Mouse (Mus musculus) left cerebral cortex, postnatal 25 days (tissue): ENCODE results near the gene Clp1. TPM values are rescaled to one million over a fixed set of nuclear protein-coding genes. Genes with fewer than 3 reads are reported as not detected.
A peak's percentile ranks its signal among the peaks of the same experiment; 100 is the strongest.

Source experiments
- DNase-seq, 2 experiments: peaks; one replicate each; pipeline ENCODE4 v3.0.0; 2022; ENCODE audit warnings: low spot score in 2 of 2, mixed read lengths in 1 of 2
- intact Hi-C: fragments of 180-260 bp; cut with DNase I; formaldehyde crosslinking; loops from one replicate; pipeline ENCODE4 v1.15.1; 2025
- total RNA-seq, 2 experiments: library from RNA; stranded (reverse); gene quantifications; 2 replicates each; pipeline ENCODE4 v1.2.3; 2021

Gene Clp1
- total RNA-seq: 1 to 10 TPM; 8.4 to 9.3 TPM

DNA sequence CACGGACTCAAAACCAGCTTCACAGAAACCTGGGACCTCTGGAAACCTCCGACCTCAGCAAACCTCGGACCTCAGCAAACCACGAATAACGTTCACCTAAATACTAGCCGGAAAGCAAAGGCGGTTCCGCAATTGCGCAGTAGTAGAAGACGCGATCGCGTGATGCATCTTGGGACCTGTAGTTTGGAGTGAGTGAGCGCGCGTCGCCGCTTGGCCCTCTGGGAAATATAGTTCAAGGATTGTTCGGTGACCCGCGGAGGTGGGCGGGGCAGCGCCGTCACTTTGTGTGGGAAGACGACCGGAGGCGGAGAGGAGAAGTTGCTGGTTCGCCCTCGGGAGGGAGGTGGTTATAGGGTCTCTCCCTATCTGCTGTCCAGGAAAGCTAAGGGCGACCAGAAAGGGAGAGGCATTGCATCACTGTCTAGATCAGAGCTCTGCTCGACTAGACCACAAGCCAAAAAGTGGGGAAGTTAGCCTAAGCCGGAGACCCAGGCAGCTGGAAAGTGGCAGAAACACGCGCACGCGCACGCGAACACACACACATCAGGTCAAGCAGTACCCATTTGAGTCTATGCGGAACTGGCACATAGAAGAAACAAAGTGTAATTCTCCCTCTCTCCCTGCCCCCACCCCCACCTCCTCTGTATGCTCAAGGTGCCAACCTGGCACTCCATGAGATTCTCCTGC lies at the start of gene Clp1:
Clp1 (minus strand) TSS at position 179 of the 687 bp plus-strand sequence.
- intact Hi-C loops: loop anchor here (1.0 kb wide), 1 partner anchor 12 kb away; the partner anchor contains the start of gene Zdhhc5

DNA sequence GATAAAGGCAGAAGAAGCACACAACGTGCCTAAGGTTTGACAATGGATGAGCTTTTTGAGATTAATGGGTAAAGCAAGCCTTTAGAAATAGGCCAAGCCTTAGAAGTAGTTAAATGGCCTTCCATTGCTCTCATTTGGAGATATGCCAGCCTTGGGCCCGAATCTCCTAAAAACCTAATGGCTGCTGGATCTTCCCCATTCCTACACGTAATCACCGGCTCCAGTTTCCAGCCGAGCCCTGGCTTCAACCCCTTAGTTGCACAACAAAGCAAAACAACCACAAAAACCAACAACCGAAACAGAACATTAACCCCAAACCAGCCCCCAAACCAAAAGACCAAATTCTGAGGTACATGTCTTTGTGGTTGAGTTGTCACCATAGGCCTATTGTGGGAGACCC lies 48.5 kb upstream of the Clp1 start:
- no peak for DNase-seq
- intact Hi-C loops: no loop called here

More for the DNA sequence above, at the start of gene Clp1:
- DNase-seq: peak; percentile 97 to 99

DNA sequence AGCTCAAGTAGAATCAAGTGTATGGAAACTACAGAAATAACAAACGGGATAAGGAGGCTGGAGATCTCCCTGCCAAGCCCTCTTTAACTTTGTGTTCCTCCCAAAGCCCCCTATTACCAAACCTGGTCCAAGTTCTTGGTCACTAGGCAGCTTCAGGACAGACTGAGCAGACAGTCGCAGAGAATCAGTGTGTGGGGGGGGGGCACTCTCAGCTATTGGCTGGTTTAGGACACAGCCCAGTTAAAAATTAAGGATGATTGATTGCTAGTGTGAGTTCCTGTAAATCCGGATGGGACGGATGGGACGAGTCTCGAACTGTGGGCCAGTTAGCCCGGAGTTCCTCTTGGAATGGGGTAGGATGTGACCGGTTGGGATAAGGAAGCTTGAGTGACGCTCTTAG lies 48.1 kb upstream of the Clp1 start, which contains the start of gene Serping1:
Serping1 (minus strand) TSS at position 204 of the 400 bp plus-strand sequence.
- intact Hi-C loops: no loop called here
- DNase-seq: no peak

DNA sequence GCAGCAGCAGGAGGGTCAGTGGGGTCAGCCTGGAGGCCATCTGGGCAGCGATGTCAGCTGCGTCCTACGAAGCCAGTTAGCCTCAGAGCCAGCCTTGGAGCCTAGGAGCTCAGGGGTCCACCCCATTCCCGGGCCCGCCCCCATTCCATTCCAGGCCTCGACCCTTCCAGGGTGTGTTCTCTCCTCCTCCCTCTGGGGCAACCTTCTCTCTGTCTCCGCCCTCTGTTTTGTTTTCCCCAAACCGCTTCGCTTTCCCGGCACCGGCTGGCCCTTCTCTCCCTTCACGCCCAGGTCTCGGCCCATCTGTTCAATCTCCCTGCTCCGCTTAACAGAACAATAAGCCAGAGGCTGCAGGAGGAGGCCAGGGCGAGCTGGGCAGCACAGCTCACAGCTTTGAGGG lies 47.6 kb upstream of the Clp1 start:
- intact Hi-C loops: no loop called here
- DNase-seq: peak in 1 of 2 experiments; percentile 1

DNA sequence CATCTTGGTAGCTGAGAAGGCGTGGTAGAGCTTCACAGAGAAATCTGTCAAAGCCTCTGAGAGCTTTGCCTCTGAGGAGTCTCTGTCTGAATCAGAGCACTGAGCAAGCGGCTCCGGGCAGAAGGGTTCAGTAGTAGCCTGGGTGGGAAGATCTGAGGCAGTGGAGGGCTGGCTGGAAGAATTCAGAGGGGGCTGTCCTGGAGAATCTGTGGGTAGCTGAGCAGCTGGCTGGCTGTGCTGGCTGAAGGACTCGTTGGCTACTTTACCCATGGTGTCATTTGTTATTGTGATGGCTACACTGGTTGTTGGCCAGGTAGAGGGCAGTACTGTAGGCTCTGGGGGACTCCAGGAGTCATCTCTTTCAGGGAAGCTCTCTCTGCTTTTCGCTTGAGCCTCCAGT lies 46.0 kb upstream of the Clp1 start:
- intact Hi-C loops: no loop called here
- no peak for DNase-seq

DNA sequence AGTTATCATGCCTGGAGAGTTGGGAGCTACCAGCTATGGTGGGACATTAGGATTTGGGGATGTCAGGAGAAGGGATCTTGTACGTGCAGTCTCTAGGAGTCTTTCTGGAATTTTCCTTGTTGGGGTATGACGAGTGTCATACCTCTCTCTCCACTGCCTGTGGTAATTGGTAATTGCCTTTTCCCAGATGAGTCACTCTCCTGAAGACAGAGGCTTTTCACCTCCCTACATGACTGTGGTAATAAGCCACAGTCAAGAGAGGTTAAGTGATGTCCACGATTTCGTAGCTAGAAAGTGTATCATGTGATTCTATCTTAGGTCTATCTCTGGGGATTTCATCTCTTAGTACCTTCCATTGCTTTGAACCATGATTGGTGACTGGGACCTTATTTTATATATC lies 45.3 kb upstream of the Clp1 start:
- DNase-seq: no peak
- intact Hi-C loops: no loop called here

DNA sequence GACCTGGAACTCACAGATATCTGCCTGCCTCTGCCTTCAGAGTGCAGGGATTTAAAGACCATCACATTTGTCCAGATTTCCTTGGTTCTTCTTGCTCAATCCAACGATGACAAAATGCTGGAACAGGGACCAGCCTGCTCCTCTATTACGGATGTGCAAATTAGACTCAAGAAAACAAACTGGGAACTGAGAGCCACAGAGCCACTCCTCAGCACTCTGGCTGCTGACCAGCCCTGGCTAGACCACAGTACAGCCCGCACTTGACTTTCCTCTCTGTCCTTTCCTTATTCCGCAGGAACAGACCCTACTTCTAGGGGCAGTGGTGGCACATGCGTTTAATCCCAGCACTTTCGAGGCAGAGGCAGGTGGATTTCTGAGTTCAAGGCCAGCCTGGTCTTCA lies 43.4 kb upstream of the Clp1 start:
- no peak for DNase-seq
- intact Hi-C loops: no loop called here

DNA sequence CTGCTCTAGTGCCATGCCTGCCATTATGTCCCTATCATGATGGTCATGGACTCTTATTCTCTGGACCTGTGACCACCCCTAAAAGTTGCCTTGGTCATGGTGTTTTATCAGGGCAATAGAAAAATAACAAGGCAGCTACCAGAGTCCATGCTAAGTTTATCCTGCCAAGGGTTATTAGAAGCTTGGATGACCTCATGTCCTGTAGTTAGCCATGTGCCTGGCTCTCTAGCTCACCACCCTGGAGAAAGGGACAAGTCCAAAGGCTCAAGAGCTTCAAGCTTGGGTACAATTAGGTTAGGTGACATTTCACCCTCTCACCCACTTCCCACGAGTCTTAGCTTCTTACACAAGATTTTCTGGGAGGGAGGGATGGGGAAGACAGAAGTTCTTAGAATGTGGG lies 35.7 kb upstream of the Clp1 start:
- no peak for DNase-seq
- intact Hi-C loops: no loop called here

DNA sequence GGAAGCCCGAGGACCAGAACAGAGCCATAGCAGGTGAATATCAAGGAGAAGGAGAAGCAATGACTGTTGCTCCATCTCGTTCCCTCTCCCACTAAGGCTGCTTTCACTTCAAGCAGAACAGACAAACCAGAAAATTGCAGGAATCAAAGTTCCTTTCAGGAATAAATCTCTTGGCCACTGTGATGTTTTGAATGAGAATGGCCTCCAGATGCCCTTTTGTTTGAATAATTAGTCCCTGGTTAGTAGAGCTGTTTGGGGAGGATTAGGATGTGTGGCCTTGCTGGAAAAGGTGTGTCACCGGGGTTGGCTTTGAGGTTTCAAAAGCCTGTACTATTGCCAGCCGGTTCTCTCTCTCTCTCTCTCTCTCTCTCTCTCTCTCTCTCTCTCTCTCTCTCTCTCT lies 35.1 kb upstream of the Clp1 start:
- no peak for DNase-seq
- intact Hi-C loops: no loop called here

DNA sequence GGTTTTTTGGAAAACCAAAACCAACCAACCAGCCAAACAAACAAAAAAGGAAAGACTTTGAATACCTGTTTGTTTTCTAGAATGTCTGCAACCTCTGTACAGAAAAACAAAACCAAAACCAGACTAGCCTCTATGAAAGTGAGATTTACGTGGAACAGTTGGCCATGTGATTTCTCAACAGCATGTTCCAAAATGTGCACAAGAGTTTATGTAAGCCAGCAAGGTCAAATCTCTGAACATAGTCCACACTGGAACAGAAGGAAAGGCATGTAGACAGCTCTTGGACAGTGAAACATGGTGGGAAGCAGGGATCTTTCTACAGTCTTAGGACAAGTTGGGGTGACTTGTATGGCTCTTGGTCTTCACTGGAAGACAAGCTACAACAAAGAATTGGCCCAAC lies 34.7 kb upstream of the Clp1 start:
- intact Hi-C loops: no loop called here
- no peak for DNase-seq

DNA sequence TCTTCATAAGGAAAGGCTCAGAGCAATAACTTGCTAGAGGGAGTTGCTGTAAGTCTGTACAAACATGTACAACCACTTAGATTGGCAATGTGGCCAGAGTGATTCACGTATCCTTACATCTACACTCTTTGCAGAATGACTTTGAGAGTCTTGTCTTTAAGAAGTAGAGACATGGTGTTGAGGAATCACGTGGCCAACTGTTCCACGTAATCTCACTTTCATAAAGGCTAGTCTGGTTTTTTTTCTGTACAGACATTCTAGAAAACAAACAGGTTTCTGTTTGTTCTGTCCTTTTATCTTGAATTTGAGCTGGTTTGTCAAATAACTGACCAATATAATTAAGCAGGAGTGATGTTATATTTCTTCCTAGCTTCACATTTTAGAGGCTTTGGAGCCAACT lies 34.2 kb upstream of the Clp1 start:
- intact Hi-C loops: no loop called here
- DNase-seq: no peak

DNA sequence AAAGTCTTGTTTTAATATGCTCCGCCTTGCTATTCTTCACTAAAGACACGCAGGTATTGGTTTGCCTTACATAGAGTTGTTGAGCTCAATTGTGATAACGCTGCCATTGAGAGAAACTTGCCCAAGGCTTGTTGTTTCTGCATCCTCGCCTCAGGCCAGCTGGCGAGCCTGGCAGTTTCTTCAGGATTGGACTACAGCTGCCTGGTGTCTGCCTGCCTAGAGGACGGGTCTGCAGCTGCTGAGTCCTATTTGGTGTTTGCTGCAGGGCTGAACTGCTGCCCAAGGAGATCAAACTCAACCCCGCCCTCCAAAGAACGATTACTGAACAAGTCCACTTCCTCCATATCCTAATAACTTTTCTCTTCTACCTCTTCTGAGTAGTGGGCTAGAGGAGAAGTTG lies 33.6 kb upstream of the Clp1 start:
- no peak for DNase-seq
- intact Hi-C loops: no loop called here

DNA sequence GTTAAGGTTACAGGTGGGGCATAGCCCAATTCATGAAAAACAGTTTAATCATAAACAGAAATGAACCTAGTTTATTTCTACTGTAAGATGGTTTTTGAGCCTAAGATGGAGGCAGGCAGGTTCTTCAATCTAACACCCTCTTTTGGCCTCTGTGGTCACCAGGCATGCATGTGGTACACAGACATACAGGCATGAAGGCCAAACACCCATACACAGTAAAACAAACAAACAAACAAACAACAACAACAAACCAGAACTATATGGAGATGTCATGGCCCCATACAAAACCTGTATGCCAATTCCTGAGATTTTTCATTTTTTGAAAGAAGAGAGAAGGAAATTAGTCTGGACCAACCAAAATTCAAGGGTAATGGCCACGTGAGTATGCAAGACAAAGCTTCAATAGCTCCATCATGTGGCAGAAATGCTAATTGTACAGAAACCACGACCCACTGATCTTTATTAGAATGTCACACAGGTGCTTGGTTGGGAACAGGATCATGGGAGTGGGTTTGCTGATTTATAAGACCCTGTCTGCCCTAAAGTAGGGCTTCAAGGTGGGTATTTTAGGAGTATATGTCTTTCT lies 31.5 kb upstream of the Clp1 start:
- peak; percentile 43 to 49 for DNase-seq
- intact Hi-C loops: no loop called here

DNA sequence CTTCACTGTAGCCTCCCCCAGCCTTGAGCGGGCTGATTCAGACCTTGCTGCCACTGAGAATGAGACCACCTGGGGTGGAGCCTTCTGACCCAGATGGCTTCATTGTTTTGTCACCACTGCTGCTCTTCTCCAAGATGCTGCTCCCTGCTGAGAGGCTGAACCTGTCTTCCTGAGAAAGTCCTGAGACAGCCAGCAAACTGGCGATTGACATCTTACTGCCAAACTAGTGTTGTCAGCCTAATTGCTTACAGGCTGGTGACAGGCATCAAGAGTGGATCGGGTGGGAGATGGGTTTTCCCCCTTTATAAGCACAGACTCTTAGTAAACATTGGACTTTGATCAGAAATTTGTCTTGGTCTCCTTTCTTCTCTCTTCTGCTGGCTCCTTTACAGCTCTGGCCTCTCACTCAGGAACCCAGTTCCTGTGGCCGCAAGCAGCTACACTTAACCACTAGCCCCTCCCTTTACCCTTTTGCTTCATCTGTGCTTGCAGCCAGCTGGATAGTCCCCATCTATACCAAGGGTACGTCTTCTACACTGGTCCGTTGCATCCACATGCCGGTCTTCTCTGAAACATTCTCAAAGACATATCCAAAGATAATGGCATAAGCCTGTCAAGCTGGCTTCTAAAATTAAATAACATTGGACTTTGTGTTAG lies 30.0 kb upstream of the Clp1 start:
- no peak for DNase-seq
- intact Hi-C loops: no loop called here

DNA sequence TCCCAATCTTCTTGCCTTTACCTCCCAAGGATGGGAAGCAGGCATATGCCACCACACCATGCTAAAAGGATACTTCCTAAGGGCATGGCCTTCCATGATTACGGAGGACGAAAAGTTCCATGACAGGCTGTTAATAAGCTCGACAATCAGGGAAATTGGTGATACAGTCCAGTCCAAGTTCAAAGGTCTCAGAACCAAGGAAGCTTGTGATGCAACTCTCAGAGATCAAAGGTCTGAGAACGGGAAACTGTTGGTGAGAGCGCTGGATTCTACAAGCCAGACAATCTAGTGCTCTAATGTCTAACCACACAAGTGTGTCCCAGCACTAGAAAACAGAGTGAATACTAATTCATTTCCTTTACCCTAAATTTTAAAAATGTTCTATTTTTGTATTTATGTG lies 29.1 kb upstream of the Clp1 start:
- intact Hi-C loops: no loop called here
- no peak for DNase-seq

DNA sequence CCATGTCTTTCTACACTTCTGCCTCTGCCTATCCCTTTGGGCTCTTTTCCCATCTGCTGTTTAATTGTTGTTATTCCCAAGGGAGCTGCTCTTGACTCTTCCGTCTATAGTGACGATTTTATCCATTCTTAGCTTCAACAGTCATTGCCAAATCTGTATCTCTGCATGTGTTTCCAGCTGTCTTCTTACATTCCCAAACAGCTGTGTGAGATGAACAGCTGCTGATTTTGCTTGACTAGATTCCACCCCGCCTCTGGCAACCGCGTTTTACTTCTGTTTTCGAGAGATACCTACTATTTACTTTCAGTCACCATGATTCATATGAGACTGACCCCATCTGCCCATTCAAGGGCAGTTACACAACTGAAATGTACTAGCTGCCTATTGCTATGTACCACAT lies 23.0 kb upstream of the Clp1 start:
- DNase-seq: no peak
- intact Hi-C loops: no loop called here

DNA sequence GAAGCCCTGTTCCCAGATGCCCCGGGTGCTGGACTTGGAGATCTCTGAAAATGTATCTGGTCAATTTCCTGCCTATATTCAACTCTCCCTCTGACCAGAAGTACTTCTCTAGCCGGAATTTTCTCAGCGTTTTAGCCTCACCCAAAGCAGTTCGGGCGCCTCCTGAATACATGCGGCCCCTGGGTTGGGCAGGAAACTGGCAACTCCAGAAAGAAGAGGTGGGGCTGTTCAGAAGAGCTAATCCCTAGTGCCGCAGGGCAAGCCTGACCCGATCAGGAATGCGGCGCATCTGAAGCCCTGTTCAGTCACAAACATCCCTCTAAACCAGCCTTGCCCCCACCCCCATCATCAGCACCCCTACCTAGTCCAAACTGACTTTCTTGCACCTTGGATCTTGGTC lies 17.0 kb upstream of the Clp1 start:
- no peak for DNase-seq
- intact Hi-C loops: no loop called here

DNA sequence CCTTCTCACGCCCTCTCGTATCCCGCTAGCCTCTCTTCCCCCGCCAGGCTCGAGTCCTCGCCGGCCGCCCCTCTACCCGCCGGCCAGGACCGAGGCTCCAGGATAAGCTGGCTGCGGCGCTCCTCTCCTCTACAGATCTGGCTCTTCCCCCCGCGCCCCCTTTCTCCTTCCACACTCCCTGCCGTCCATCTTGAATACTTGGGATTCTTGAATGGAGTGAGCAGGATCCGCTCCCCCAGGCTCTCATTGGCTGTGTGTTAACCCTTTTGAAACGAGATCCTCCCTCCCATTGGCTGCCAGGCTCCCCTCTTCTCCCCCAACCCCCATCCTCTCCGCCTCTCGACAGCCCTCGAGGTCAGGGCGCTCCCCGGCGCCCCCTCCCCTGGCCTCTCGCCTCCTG lies 16.4 kb upstream of the Clp1 start, which contains the start of gene Gm19426:
Gm19426 (minus strand) TSS at position 95 of the 400 bp plus-strand sequence.
- intact Hi-C loops: no loop called here
- DNase-seq: peak; percentile 58 to 74

DNA sequence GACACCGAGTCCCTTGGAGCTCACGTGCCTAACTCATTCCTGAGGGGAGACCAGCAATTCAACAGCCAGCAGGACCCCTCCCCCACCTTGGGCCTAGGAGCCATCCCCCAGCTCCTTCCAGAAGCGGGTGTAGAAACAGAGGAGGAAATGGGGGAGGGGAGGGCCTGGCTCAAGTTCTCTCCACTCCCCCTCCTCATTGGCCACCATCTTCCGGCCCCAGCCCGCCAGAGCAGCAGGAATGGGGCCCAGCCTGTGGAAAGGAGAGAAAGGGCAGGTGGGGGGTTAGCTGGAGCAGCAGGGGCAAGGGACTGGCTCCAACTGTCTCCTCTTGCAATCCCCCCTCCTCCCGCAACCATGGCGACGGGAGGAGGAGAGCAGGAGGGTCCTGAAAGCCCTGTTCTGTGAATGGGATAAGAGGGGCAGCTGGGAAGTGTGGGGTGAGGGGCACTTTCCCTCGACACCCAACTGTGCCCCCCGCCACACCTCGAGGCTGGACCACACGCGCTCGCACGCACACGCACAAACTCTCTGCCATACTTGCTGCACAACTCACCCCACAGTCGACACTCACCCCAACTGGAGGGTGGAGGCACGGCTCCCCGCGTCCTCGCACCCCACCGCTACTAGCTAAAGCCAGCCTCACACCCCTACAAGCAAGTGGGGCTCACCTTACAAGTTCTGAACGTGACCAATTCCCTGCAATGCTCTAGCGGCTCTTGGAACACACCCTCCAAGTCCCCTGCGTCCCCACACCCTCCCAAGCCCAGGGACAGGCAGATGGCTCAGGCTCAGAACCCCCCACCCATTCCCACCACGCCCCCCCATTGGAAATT lies 15.5 kb upstream of the Clp1 start:
- DNase-seq: peak in 1 of 2 experiments; percentile 16

DNA sequence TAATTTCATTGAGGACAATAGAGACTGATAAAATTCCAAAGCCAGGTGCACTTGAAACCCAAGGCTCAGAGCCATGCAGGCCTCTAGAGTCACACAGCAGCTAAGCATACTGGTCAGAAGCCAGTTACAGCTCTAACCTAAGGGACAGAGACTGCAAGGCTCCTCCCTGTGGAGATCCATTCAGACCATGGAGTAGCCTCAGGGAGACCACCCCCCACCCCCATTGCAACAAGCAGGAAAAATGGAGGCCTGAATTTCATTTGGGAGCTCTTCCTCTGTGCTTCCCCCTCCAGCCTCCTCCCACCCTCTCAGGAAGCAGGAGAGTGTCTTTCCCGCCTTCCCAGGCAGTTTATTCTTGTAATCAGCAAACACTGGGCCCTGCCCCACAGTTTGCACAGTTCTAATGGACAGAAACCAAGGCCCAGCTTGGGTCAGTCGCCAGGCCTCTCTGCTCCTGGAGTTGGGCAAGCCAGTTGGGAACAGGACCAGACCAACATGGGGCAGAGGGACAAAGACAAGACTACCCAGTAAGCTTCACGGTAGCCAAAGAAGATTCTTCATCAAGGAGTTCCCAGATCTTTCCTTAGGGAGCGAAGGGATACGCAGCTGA lies 14.8 kb upstream of the Clp1 start:
- DNase-seq: peak in 1 of 2 experiments; percentile 4
- intact Hi-C loops: no loop called here

More for the DNA sequence above, 15.5 kb upstream of the Clp1 start:
- intact Hi-C loops: no loop called here
